Mouse (Mus musculus): Measurements from ENCODE around the gene Tedc2.

- TF ChIP-seq CTCF (IDR thresholded peaks at IDR 0.05) (no peak), EP300 (IDR thresholded peaks at IDR 0.05) (no peak)
Observed at GRCm38 (mm10) chr17:24264766-24265165, 44.1 kb upstream of the Tedc2 start.

Measured in lung, postnatal 0 days (tissue).